Mouse (Mus musculus) hindlimb bud, embryonic 11.5 days (tissue): ENCODE measurements at regions not wholly inside any gene's neighbourhood (a gene's known extent, or its start where the extent isn't known, plus 50 kb on each side); places are given as distances from the start of the nearest gene placed in this dataset.

Source experiments
- DNase-seq: peaks from one replicate; pipeline ENCODE4 v3.0.0-alpha.2; 2012; ENCODE audit warnings: low read depth, low spot score; ENCODE audit errors: extremely low spot score

- no peak for DNase-seq
Measured at GRCm38 (mm10) chr3:117520461-117520860, 54.2 kb upstream of the Plppr5 start.

GRCm38 (mm10) chr3:117508090-117508489 lies 66.5 kb upstream of the Plppr5 start:
- DNase-seq = no peak

- DNase-seq = no peak
Measured at GRCm38 (mm10) chr3:117506151-117506723, 68.4 kb upstream of the Plppr5 start.

GRCm38 (mm10) chr3:117501107-117501506 lies 73.5 kb upstream of the Plppr5 start:
- DNase-seq = no peak

- DNase-seq = no peak
Measured at GRCm38 (mm10) chr3:117498138-117498897, 76.3 kb upstream of the Plppr5 start.

GRCm38 (mm10) chr3:117494118-117494517 lies 80.5 kb upstream of the Plppr5 start:
- DNase-seq = no peak

- DNase-seq = no peak
Measured at GRCm38 (mm10) chr3:117487281-117488027, 87.2 kb upstream of the Plppr5 start.

- DNase-seq = no peak
Measured at GRCm38 (mm10) chr3:117486351-117486750, 88.3 kb upstream of the Plppr5 start.

GRCm38 (mm10) chr3:117480131-117480530 lies 94.5 kb upstream of the Plppr5 start:
- DNase-seq = no peak

GRCm38 (mm10) chr3:117459507-117459906 lies 98.8 kb upstream of the Plppr4 start:
- no peak for DNase-seq

GRCm38 (mm10) chr3:117450559-117450958 lies 89.9 kb upstream of the Plppr4 start:
- DNase-seq = no peak

GRCm38 (mm10) chr3:117441887-117442286 lies 81.2 kb upstream of the Plppr4 start:
- DNase-seq = no peak

GRCm38 (mm10) chr3:117440294-117440693 lies 79.6 kb upstream of the Plppr4 start:
- DNase-seq = no peak

- DNase-seq = peak; percentile 69
Measured at GRCm38 (mm10) chr3:117438473-117439114, 77.9 kb upstream of the Plppr4 start.

GRCm38 (mm10) chr3:117424526-117424925 lies 63.9 kb upstream of the Plppr4 start:
- no peak for DNase-seq

GRCm38 (mm10) chr3:117412896-117413747 lies 52.4 kb upstream of the Plppr4 start:
- DNase-seq = no peak
